Mouse (Mus musculus): ENCODE results near the gene Pstk. TPM values are rescaled to one million over a fixed set of nuclear protein-coding genes. Genes with fewer than 3 reads are reported as not detected.
"Not testable (repeated sequence)": the region's sequence is repeated elsewhere in the genome, so short reads cannot be mapped to it uniquely, and the experiment has no call there.

Gene Pstk
- total RNA-seq, 2 experiments from 2014 or later: 30.1 to 36.2 TPM

DNA sequence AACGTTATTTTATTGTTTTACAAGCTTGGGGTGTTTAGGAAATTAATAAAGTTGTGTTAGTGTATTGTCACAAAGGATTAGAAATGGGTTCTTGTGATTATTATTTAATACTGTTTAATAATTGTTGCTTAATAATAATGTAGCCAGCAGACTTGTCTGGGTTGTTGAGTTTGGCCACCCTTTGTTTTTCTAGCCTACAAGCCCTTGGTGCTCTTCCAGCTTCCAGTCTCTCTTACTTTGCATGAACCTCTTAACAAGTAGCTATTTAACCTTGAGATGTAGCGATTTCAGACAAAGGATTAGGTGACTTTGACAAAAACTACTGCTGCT, 41.0 kb downstream of the Pstk start:
- no peak for DNase-seq

DNA sequence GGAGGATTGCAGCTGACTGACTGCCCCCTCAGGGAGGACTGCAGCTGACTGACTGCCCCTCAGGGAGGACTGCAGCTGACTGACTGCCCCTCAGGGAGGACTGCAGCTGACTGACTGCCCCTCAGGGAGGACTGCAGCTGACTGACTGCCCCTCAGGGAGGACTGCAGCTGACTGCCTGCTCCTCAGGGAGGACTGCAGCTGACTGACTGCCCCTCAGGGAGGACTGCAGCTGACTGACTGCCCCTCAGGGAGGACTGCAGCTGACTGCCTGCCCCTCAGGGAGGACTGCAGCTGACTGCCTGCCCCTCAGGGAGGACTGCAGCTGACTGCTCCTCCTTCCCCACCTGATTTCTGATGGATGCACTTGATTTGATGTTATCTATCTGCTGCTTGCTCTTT, 45.8 kb downstream of the Pstk start:
- not testable (repeated sequence) for DNase-seq

- DNase-seq: no peak
Measured at GRCm38 (mm10) chr7:131417605-131418004, 46.7 kb downstream of the Pstk start.

- DNase-seq: no peak
Measured at GRCm38 (mm10) chr7:131424912-131425311, 54.0 kb downstream of the Pstk start.

GRCm38 (mm10) chr7:131427331-131427730, 56.4 kb downstream of the Pstk start:
- no peak for DNase-seq

GRCm38 (mm10) chr7:131432244-131432643, 61.3 kb downstream of the Pstk start:
- no peak for DNase-seq

DNA sequence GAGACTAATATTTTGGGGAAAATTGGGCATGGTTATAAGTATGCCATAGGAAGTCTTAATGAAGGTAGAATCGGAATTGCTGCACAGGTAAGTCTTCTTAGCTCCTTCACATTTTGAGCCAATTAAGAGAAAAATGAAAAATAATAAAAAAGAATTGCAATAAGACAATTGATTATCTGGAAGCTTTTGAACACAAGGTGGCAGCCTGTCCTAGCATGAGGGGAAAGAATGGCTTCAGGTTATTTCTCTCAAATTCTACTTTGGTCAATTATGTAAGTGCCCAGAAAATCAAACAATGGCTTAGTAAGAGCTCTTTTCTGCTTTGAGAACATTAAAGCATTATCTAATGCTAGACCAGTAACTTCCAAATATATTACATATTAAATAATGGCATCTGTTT, 63.3 kb downstream of the Pstk start:
- no peak for DNase-seq

DNA sequence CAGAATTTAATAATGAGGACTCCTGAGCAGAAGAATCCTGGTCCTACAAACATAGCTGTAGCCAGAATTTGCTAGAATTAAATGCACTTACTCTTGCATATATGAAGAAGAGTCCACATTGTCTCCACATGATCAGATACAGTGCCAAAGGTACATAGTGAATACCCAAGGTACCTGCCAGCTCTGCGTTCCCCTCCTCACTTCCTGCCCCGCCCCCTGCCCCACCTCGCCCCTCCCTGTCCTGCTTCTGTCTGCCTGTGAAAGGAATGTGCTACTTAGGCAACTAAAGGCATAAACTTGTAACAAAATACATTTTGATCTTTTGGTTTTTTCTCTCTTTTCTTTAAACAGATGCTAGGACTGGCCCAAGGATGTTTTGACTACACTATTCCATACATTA, 66.1 kb downstream of the Pstk start:
- no peak for DNase-seq

Other genes starting within 250 kb of the Pstk start
- gene 4933402N03Rik, start 224.8 kb upstream of the Pstk start, total RNA-seq (2021): not detected
- not detected for gene 5430419D17Rik, start 196.7 kb upstream of the Pstk start, total RNA-seq (2021)
- not detected for gene Cuzd1, start 48.8 kb upstream of the Pstk start, total RNA-seq (2021)
- not detected for gene Fam24b, start 41.6 kb upstream of the Pstk start, total RNA-seq (2021)
- gene Fam24a, start 37.3 kb upstream of the Pstk start, total RNA-seq (2021): not detected
- 10 to 100 TPM; 14.2 to 15.0 TPM for gene 2310057M21Rik, start 8.4 kb upstream of the Pstk start, total RNA-seq (2021)
- 10 to 100 TPM; 23.1 to 23.5 TPM for gene Ikzf5, start 39.4 kb downstream of the Pstk start, total RNA-seq (2021)
- gene Acadsb, start 39.5 kb downstream of the Pstk start, total RNA-seq (2021): 10 to 100 TPM; 72.8 to 75.2 TPM
- gene Hmx3, start 171.7 kb downstream of the Pstk start, total RNA-seq (2021): not detected
- gene Hmx2, start 177.6 kb downstream of the Pstk start, total RNA-seq (2021): not detected
- gene Bub3, start 189.1 kb downstream of the Pstk start, total RNA-seq (2021): 10 to 100 TPM; 37.3 to 37.9 TPM